Mouse (Mus musculus): ENCODE measurements at regions not wholly inside any gene's neighbourhood (a gene's known extent, or its start where the extent isn't known, plus 50 kb on each side); places are given as distances from the start of the nearest gene placed in this dataset.
"Not testable (repeated sequence)": the region's sequence is repeated elsewhere in the genome, so short reads cannot be mapped to it uniquely, and the experiment has no call there.

DNA sequence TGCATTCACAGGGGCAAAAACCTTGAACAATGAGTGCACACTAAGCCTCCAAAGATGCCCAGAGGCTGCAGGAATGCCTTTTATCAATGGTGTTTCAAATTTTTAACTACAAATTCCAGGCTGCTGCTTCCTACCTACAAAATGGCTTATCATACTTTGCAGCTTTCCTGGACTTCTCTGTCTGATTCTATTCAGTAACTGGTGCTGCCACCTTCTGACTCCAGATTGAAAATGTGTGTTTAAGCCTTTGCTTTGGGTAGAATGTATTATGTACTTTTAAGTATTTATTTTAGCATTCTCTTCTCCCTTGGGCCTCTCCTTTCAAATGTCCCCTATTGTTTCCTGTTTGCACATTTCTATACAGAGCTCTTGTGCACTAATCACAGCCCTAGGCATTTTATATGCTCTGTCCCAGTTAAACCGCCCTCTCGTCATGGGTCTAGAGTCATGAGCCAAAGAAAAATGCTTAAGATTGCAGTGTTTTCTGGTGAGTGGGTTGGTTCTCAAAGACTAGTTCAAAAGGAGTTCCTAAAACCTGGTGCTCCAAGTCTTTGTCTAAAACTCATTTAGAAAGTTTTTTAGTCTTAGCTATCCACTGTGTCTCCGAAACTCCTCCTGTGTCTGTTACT, 472.3 kb upstream of the Dpp10 start:
- no peak for DNase-seq (ENCODE audit: low spot score in 2 of 2)

DNA sequence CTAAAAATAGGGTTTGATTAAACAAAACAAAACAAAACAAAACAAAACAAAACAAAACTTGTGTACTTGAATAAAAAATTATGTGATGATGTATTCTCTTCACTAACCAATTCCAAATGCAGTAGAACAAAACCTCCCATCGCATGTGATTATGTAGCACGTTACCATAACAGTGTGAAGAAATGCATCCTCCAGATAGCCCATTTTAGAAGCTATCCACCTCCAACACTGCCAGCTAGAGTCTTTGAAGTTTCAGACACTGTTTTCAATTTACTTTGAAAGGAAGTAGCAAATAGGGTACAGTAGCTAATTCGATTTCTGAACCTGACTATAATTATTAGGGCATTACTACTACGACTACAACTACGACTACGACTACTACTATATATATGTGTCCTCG, 465.1 kb upstream of the Dpp10 start:
- no peak for DNase-seq (ENCODE audit: low spot score in 2 of 2)

DNA sequence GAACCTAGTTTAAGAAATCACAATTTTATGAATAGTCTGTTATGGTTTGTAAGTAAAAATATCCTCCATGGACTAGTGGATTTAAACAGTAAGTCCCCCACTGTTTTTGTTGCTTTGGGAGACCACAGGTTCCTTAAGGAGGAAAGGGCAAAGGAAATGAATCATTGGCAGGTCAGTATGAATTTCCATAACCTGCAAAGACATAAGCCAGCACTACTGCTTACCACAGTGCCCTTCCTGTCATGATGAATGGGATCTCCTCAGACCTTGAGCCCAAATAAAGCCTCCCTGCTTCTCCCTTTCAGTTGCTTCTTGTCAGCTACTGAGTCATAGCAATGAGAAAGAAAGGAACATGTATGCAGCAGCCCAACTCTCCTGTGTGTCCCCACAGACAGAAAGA, 443.1 kb upstream of the Dpp10 start:
- DNase-seq (ENCODE audit: low spot score in 2 of 2): no peak

DNA sequence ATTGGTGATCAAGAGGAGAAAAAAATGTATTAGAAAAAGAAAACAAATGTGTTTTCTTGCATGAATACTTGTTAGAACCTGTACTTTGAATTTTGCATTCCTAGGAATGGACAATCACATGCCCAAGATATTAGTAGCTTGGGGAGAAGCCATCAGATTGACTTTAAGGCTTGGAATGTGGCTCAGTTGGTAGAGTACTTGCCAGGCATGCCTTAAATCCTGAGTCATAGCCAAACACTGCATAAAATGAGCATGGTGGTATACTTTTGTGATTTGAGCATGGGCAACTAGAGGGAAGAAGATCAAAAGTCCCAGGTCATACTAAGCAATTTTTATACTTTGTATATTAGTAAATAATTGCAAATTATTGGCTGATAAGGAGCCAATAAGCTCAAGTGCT, 442.6 kb upstream of the Dpp10 start:
- DNase-seq (ENCODE audit: low spot score in 2 of 2): no peak

DNA sequence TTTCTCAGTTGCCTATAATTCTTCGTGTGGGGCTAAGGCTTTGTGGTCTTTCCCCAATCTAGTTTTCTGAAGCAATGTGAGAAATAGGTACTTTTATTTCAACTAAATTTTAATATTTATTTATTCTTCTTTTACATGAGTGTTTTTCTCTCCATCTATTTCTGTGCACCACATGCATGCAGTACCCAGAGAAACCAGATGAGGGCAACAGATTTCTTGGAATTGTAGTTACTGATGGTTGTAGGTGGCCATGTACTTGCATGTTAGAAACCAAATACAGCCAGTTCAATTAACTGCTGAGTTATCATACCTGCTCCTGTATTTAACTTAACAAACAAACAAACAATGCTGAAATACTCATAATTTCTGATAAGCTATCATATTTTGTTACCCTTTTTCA, 404.8 kb upstream of the Dpp10 start:
- peak; percentile 22 to 28 for DNase-seq (ENCODE audit: low spot score in 2 of 2)

DNA sequence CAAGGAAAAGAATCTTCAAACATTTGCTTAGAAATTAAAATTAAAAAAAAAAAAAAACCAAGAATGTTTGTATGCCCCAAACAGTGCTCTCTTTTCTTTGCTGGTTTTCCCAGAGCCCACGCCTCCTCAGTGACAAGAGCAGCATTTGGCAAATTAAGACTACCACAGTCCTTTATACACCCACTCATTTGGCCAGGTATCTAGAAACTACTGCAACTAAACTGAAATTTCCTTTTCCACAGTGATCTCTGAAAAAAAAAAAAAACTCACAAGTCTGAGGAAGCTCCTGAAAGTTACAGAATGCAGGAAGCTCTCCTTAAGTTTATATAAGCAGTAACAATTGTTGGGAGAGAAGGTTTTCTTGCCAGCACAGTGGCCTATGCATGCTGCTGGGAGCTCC, 394.2 kb upstream of the Dpp10 start:
- DNase-seq (ENCODE audit: low spot score in 2 of 2): no peak

DNA sequence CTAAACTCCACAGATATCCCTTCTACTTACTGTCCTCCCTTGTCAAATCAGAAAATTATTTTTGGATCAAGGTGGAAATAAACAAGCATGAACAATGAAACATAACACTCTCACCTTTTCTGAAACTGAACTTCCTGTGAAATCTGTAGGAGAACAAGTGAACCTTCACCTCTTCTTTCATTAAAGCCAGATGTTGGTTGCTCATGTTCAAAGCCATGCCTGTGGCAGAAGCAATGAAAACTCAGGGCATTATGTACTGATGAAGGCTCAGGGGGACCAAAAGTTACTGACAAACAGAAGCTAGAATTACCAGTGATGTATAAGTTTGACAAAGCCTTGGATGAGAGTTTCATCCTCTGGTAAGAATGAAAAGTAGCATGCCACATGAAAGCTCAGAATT, 390.5 kb upstream of the Dpp10 start:
- DNase-seq (ENCODE audit: low spot score in 2 of 2): no peak

DNA sequence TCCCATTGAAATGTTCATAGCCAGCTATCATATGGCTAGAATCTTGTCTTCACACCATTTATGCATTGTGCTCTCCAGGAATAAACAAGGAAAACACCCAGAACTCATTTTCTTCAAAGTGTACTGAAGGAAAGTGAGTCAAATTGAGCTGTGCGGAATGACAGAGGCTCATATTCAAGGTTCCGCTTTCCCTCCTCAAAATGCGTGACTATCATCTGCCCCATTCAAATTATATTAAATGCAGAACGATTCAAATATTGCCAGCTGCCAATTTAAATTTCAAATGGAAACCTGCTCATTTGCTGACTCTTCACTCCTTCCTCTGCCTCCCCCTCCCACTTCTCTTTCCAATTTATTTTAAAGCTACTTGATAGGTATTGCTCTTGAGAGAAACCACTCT, 384.2 kb upstream of the Dpp10 start:
- no peak for DNase-seq (ENCODE audit: low spot score in 2 of 2)

DNA sequence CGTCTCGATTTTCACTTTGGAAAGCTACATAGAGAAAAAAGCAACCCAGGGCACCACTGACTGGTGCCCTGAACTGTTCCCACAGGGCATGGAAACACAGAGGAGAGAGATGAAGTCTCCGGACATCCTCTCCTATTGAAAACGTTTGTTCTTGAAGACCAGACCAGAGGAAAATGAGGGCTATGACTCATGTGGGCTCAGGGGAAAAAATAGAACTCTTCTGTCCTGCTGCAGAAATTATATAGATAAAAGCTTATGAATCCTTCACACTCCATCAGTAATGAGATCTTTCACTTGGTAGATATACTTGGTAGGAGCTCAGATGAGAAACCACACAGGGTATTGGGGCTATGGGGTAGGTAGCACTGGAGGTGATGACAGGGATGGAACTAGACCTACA, 371.4 kb upstream of the Dpp10 start:
- no peak for DNase-seq (ENCODE audit: low spot score in 2 of 2)

DNA sequence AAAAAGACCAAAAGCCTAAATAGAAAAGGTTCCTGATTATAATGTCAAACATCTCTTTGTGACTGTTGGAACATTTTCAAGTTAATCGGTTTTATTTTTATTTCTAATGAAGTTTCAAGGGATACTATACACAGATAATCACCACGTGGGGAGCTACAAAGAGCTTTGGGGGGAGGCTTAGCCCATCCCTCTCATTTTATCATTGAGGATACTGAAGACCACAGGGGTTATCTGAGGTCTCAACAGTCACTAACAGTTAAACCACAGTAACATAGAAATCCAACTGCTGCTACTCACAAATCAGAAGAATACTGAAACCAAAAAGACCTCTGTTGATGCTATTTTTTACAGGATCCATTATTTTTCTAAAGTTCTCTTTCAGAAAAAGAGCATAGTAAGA, 364.9 kb upstream of the Dpp10 start:
- DNase-seq (ENCODE audit: low spot score in 2 of 2): no peak

DNA sequence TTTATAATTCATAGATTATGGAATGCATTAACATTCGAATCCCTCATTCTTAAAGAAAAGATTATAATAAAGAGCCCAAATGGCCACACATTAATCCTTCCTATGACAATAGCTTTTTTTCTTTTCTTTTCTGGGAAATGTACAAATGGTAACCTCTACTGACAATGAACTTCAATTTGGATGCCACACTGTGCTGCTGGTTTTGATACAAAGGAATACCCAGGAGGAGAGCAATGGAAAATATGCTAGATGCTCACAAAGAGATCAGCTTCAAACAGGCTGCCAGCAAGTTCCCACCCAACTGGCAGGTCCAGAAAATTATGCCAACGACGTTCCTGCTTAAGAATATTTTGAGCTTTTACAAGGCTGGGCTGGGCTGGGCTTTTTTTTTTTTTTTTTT, 364.4 kb upstream of the Dpp10 start:
- no peak for DNase-seq (ENCODE audit: low spot score in 2 of 2)

DNA sequence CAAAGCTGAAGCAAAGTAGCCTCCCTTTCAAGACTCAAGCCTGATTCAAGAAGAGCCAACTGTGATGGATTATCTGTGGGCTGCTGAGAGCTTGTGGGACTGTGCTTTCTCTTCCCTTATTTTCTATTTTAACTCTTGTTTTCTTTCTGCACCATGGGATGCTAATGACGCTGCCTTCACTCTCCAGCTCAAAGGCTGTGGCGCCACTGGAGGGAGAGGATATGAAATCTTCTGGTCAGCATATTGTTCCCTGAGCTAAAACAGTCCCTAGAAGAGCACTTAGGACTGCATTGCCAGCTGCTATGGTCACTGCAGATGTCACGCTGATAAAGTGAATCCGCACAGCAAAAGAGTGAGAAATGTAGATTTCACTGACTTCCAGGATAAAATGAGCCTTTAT, 324.2 kb upstream of the Dpp10 start:
- DNase-seq (ENCODE audit: low spot score in 2 of 2): no peak

DNA sequence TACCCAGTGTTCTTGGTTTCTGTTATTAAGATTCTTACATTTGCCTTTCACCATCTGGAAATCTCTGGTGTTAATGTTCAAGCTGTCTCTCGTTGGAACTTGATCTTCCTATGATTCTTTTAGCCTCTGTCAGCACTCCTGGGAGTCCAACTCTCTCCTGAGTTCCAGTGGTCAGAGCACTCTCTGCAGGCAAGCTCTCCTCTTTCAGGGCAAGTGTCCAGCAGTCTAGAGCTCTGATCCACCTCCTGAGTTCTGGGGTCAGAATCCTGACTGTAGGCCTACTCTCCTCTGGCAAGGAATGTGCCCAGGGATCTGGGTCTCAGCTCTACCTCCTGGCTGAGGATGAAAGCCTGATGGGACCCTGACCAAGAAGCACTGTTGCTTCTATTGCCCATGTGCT, 303.1 kb upstream of the Dpp10 start:
- not testable (repeated sequence) for DNase-seq (ENCODE audit: low spot score in 2 of 2)

DNA sequence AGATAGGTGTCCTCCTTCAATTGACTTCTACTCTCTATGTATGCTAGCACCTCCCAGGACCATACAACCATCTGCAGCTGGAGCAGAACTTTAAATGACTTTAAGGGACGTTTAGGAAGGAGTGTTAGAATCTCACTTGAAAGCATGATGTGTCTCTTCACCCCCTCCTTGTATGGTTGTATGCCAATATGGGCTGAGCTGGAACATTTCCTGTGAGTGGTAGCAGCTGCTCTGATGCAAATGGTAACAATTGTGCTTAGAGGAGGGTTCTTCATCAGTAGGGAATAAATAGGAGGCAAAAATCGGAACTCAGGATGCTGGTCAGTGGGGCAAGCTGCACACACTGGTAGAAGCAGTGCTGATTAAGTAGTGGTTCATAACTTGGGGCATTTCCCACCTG, 294.1 kb upstream of the Dpp10 start:
- no peak for DNase-seq (ENCODE audit: low spot score in 2 of 2)

DNA sequence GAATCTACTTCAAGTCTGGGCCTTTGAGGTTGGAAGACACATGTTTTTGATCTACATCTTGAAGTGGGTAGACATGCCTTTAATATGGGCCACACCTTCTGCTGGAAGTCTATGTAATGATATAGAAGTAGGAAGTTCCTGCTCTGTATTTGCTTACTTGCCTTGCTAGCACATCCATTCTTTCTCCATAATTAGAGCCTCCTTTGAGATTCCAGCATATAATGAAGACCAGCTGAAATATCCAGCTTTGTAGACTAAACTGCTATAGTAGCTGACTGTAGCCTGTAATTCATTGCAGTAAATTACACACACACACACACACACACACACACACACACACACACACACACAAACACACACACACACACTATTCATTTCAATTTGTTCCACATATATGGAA, 293.3 kb upstream of the Dpp10 start:
- DNase-seq (ENCODE audit: low spot score in 2 of 2): no peak

DNA sequence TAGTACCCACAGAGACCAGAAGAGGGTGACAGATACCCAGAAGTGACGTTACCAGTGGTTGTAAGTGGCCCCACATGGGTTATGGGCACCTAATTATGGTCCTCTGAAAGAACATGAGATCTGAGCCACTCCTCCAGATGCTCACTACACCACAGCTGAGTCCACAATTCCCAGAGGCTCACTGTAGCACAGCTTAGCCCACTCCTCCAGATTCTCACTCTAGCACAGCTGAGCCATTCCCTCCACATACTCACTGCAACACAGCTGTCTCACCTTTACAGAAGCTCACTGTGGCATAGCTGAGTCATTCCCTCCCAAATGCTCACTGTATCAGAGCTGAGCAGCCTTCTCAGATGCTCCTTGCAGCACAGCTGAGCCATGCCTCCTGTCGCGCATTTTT, 286.9 kb upstream of the Dpp10 start:
- no peak for DNase-seq (ENCODE audit: low spot score in 2 of 2)

Data from adrenal gland, adult 18-20 months (tissue).